In genomic region chr3:119447559-119447958, GRCm38 (mm10) we compare ENCODE assay signal across 24 mouse cellular contexts.
"Had no signal": no experiment of that assay in that cellular context is flagged by ENCODE, and none has a peak within 500 bp of the region (broad histone marks: within the 10 kb centered on the region; RNA-seq: fewer than 3 reads in every experiment).

No protein-coding gene starts in this region.

- H3K36me3 ChIP-seq: limb, embryonic 10.5 days; limb, embryonic 13.5 days; liver, embryonic 12.5 days; liver, embryonic 15.5 days; lung, embryonic 15.5 days; midbrain, embryonic 10.5 days; neural tube, embryonic 13.5 days; stomach, embryonic 15.5 days had no signal

- H3K27ac ChIP-seq: kidney, postnatal 0 days; layer of hippocampus, adult 2 months; limb, embryonic 10.5 days; limb, embryonic 13.5 days; liver, embryonic 12.5 days; liver, embryonic 15.5 days; lung, embryonic 15.5 days; midbrain, embryonic 10.5 days; neural tube, embryonic 13.5 days; stomach, embryonic 15.5 days had no signal

- H3K4me2 ChIP-seq: limb, embryonic 13.5 days; liver, embryonic 12.5 days; liver, embryonic 15.5 days; lung, embryonic 15.5 days; neural tube, embryonic 13.5 days; stomach, embryonic 15.5 days had no signal

- ATAC-seq: liver, embryonic 12.5 days had no signal

- H3K4me1 ChIP-seq: limb, embryonic 10.5 days; limb, embryonic 13.5 days; liver, embryonic 12.5 days; liver, embryonic 15.5 days; lung, embryonic 15.5 days; megakaryocyte, embryonic 14.5 days; midbrain, embryonic 10.5 days; neural tube, embryonic 13.5 days; stomach, embryonic 15.5 days had no signal

- H3K9me3 ChIP-seq: limb, embryonic 10.5 days; limb, embryonic 13.5 days; liver, embryonic 12.5 days; liver, embryonic 15.5 days; lung, embryonic 15.5 days; midbrain, embryonic 10.5 days; neural tube, embryonic 13.5 days; stomach, embryonic 15.5 days had no signal

- H3K9ac ChIP-seq: limb, embryonic 13.5 days; liver, embryonic 12.5 days; liver, embryonic 15.5 days; lung, embryonic 15.5 days; neural tube, embryonic 13.5 days; stomach, embryonic 15.5 days had no signal

- H3K4me3 ChIP-seq: layer of hippocampus, adult 2 months; limb, embryonic 10.5 days; limb, embryonic 13.5 days; liver, embryonic 12.5 days; liver, embryonic 15.5 days; lung, embryonic 15.5 days; megakaryocyte, embryonic 14.5 days; midbrain, embryonic 10.5 days; myocyte; neural tube, embryonic 13.5 days; stomach, embryonic 15.5 days had no signal

- H3K27me3 ChIP-seq: limb, embryonic 13.5 days; liver, embryonic 12.5 days; liver, embryonic 15.5 days; lung, embryonic 15.5 days; megakaryocyte, embryonic 14.5 days; neural tube, embryonic 13.5 days; stomach, embryonic 15.5 days had no signal

- DNase-seq: kidney, adult 2 months; kidney, postnatal 25 days; layer of hippocampus, adult 9-11 months; liver; lung, adult 18-20 months; lung, postnatal 10 days; lung, postnatal 36 days; retina, postnatal 1 day; right cerebral cortex, postnatal 25 days; spleen, adult 18-20 months; thymus, adult 18-20 months; thymus, postnatal 36 days had no signal
